17 mouse cellular contexts compared by ENCODE assay signal in the genomic region with DNA sequence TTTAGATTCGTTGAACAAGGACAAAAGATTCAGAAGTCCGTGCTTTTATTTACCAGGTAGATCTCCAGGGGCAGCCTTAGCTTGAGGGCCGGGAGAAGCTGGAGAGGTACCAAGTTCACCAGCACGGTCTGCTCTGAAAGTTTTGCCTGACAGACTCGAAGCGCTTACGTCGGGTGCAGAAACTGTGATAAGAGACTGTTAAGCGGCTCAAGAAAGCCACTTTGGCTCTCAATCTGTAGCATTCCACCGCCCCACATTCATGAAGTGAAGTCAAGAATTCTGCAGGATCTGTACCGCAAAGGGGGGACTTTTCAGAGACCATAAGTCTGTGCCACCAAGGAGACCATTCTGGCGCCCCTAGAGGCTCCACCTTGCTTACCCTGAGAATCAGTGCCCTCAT.
DNase-seq lines count a peak whose midpoint lies in the region; ATAC-seq and TF ChIP-seq lines count a peak whose summit lies in the region.
"Had no signal": no experiment of that assay in that cellular context is flagged by ENCODE, and none has a peak within 500 bp of the region (broad histone marks: within the 10 kb centered on the region; RNA-seq: fewer than 3 reads in every experiment).

No protein-coding gene starts in this region.

- H3K9ac ChIP-seq in lung, postnatal 0 days (replicated peaks; ENCODE audit: low read depth), result no peak overlapping the region
- H3K9ac ChIP-seq: embryonic facial prominence, embryonic 13.5 days; heart, embryonic 13.5 days; hindbrain, embryonic 15.5 days had no signal

- no peak overlapping the region for H3K4me3 ChIP-seq in lung, adult 2 months (replicated peaks; ENCODE audit: extremely low read depth, low read depth, low read length)
- no peak overlapping the region for H3K4me3 ChIP-seq in lung, postnatal 0 days (ENCODE audit: low read depth, low read length)
- H3K4me3 ChIP-seq: embryonic facial prominence, embryonic 13.5 days; heart, embryonic 13.5 days; hindbrain, embryonic 15.5 days had no signal

- H3K4me2 ChIP-seq in lung, postnatal 0 days (replicated peaks; ENCODE audit: low read depth, low read length), result no peak overlapping the region
- H3K4me2 ChIP-seq: embryonic facial prominence, embryonic 13.5 days; heart, embryonic 13.5 days; hindbrain, embryonic 15.5 days had no signal

- no peaks in the 10 kb centered on the region for H3K36me3 ChIP-seq in lung, postnatal 0 days (ENCODE audit: insufficient read depth, low read length)
- H3K36me3 ChIP-seq: embryonic facial prominence, embryonic 13.5 days; heart, embryonic 13.5 days; hindbrain, embryonic 15.5 days had no signal

- H3K27me3 ChIP-seq in lung, postnatal 0 days (replicated peaks; ENCODE audit: insufficient read depth, low read length), result no peaks in the 10 kb centered on the region
- H3K27me3 ChIP-seq: embryonic facial prominence, embryonic 13.5 days; hindbrain, embryonic 15.5 days had no signal

- DNase-seq in lung, adult 18-20 months, result peak; percentile 54 to 59
- DNase-seq in lung, adult 2 months, result no peak
- no peak for DNase-seq in lung, postnatal 0 days (ENCODE audit: low spot score)
- DNase-seq in lung, postnatal 25 days (ENCODE audit: low spot score), result peak; percentile 57
- DNase-seq in natural killer cell, adult 2 months (ENCODE audit: low spot score in 2 of 2), result no peak
- no peak for DNase-seq in kidney, postnatal 10 days
- DNase-seq: adrenal gland, adult 2 months; adrenal gland, postnatal 25 days; cerebellum, adult 18-20 months; cerebellum, adult 9-11 months; cerebellum, postnatal 36 days; gastrocnemius, postnatal 10 days; heart, postnatal 36 days had no signal

- H3K9me3 ChIP-seq in lung, postnatal 0 days (ENCODE audit: low read length), result no peaks in the 10 kb centered on the region
- H3K9me3 ChIP-seq: embryonic facial prominence, embryonic 13.5 days; hindbrain, embryonic 15.5 days had no signal

- TF ChIP-seq CTCF in lung, adult 2 months (IDR thresholded peaks at IDR 0.05; ENCODE audit: insufficient read depth, low read length), result no peak
- 0 out of 2 replicates have a peak, but pooled peaks have one; percentile 17 for TF ChIP-seq CTCF in lung, postnatal 0 days (IDR thresholded peaks at IDR 0.05)

- peak; percentile 58 for ATAC-seq in lung, postnatal 0 days
- ATAC-seq: forebrain, embryonic 14.5 days had no signal

- TF ChIP-seq POLR2A in lung, adult 2 months (IDR thresholded peaks at IDR 0.05; ENCODE audit: borderline replicate concordance, extremely low read depth, low read depth, low read length), result no peak

- H3K4me1 ChIP-seq in lung, adult 2 months (ENCODE audit: control insufficient read depth, insufficient read depth, low read length), result no peaks in the 10 kb centered on the region
- H3K4me1 ChIP-seq in lung, postnatal 0 days (ENCODE audit: insufficient read depth, low read depth, low read length), result no peaks in the 10 kb centered on the region
- H3K4me1 ChIP-seq: embryonic facial prominence, embryonic 13.5 days; hindbrain, embryonic 15.5 days had no signal

- 0 out of 2 replicates have a peak overlapping the region, but pooled peaks have one; percentile 11 for H3K27ac ChIP-seq in lung, postnatal 0 days (ENCODE audit: low read length)
- H3K27ac ChIP-seq: embryonic facial prominence, embryonic 13.5 days; heart, embryonic 13.5 days; hindbrain, embryonic 15.5 days had no signal

- 61% methylated on average over 12 of the region's 12 CpGs for WGBS in lung, adult 2 months
- 70% methylated on average over 12 of the region's 12 CpGs for WGBS in lung, postnatal 0 days

- peak; percentile 52; the same call in 1 of the 2 replicates for TF ChIP-seq EP300 in lung, postnatal 0 days (IDR thresholded peaks at IDR 0.05)

Comparison
In these comparisons a context has a peak if more than half of its experiments do, and no peak if none do; other contexts are left out.
1. DNase-seq: peak in lung, adult 18-20 months (2 of 2) and lung, postnatal 25 days (single experiment); none in lung, adult 2 months (single experiment), lung, postnatal 0 days (single experiment), natural killer cell, adult 2 months (0 of 2) and kidney, postnatal 10 days (single experiment).